Mouse (Mus musculus): ENCODE data around the gene Casc3.

DNA sequence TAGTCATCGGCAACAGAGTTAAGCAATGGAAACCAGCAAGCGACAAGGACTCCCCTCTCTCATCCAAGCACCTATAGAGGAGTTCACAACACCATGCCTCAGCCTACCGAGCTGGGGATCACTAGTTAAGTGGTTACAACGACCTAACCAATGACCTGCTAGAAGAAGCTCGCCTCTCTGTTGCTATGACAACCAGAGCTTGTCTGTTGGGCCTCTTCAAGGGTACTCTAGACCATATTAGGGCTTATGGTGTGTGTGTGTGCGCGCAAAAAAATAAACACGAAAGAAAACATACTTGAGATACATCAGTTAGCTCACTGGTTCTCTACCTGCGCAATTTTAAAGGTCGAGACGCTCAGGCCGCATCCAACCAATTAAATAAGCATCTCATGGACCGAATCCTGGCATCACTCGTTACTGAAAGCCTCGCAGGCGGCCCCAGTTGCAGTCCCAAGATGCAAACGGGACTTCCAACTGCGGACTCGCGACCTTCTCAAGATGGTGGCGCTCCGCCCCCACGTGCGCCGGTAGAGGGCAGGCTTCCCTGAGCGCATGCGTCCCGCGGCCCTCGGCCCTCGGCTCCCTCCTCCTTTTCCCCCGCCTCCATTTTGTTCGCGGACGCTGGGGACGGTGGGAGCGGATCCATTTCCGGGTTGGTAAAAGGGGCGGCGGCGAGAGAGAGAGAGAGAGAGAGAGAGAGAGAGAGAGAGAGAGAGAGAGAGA is 58.5 kb downstream of the Casc3 start, which contains the start of gene Wipf2:
- TF ChIP-seq POLR2A (IDR thresholded peaks at IDR 0.05; ENCODE audit: insufficient read length, low read depth) (peak; percentile 68), MYOD1 (IDR thresholded peaks at IDR 0.05; ENCODE audit: control insufficient read depth in 1 of 3, insufficient read length in 2 of 3, low read depth in 2 of 3) (no peak), MAX (IDR thresholded peaks at IDR 0.05; ENCODE audit: low read depth) (peak; percentile 36), MYOG (IDR thresholded peaks at IDR 0.05; ENCODE audit: control insufficient read depth in 1 of 3, insufficient read depth in 1 of 3, insufficient read length in 2 of 3, low read depth in 2 of 3) (peak in 1 of 3 experiments; percentile 3), USF1 (IDR thresholded peaks at IDR 0.05; ENCODE audit: low read depth) (peak; percentile 60), CEBPB (IDR thresholded peaks at IDR 0.05; ENCODE audit: insufficient read depth, poor library complexity, severe bottlenecking) (no peak), REST (IDR thresholded peaks at IDR 0.05; ENCODE audit: insufficient read depth, insufficient read length) (no peak), E2F4 (IDR thresholded peaks at IDR 0.05; ENCODE audit: insufficient read depth) (no peak), POLR2AphosphoS2 (IDR thresholded peaks at IDR 0.05; ENCODE audit: insufficient read length, low read depth) (peak; percentile 75), TCF12 (IDR thresholded peaks at IDR 0.05; ENCODE audit: insufficient read depth, poor library complexity, severe bottlenecking) (no peak)
